Mouse (Mus musculus) testis, adult 2 months (tissue): ENCODE results near the gene Ecel1.

Experiments used
- CTCF ChIP-seq: fragments of 200-500 bp; IDR thresholded peaks from 2 replicates; pipeline ENCODE4 v1.5.1; 2012; ENCODE audit warnings: low read depth, mild to moderate bottlenecking, inconsistent platforms, low read length, moderate library complexity; ENCODE audit not compliant: control insufficient read depth, insufficient read depth, insufficient replicate concordance
- POLR2A ChIP-seq: fragments of 200-500 bp; IDR thresholded peaks from 2 replicates; pipeline ENCODE4 v1.6.1; 2012; ENCODE audit warnings: low read depth, mild to moderate bottlenecking, inconsistent platforms, low read length, moderate library complexity; ENCODE audit not compliant: control insufficient read depth

- TF ChIP-seq CTCF (no peak), POLR2A (no peak)
Observed at GRCm38 (mm10) chr1:87131803-87132202, 24.5 kb downstream of the Ecel1 start.
